In genomic region chr9:37896661-37897060, GRCm38 (mm10) we compare ENCODE assay signal across 27 mouse cellular contexts. TPM values are rescaled to one million over a fixed set of nuclear protein-coding genes. Genes with fewer than 3 reads are reported as not detected.
DNase-seq lines count a peak whose midpoint lies in the region; ATAC-seq and TF ChIP-seq lines count a peak whose summit lies in the region.
"Had no signal": no experiment of that assay in that cellular context is flagged by ENCODE, and none has a peak within 500 bp of the region (broad histone marks: within the 10 kb centered on the region; RNA-seq: fewer than 3 reads in every experiment).

Gene Olfr145 (plus strand): TSS chr9:37896724.

- intact Hi-C loops in heart, postnatal 25 days (cut with DNase I) = no loop called here

- no peak for TF ChIP-seq CTCF in midbrain, postnatal 0 days (IDR thresholded peaks at IDR 0.05)

- WGBS in midbrain, embryonic 10.5 days = 21% methylated on average over 2 of the region's 2 CpGs
- 12% methylated on average over 2 of the region's 2 CpGs for WGBS in midbrain, postnatal 0 days

- no peaks in the 10 kb centered on the region for H3K9me3 ChIP-seq in midbrain, embryonic 10.5 days (replicated peaks)
- no peaks in the 10 kb centered on the region for H3K9me3 ChIP-seq in midbrain, postnatal 0 days (ENCODE audit: low read length)
- H3K9me3 ChIP-seq: embryonic facial prominence, embryonic 15.5 days; forebrain, embryonic 10.5 days; G1E; heart, embryonic 13.5 days; hindbrain, embryonic 13.5 days; intestine, embryonic 15.5 days had no signal

- no peak within 1 kb of the TSS for H3K4me3 ChIP-seq in midbrain, embryonic 10.5 days
- no peak within 1 kb of the TSS for H3K4me3 ChIP-seq in midbrain, postnatal 0 days (ENCODE audit: low read depth, low read length)
- H3K4me3 ChIP-seq: embryonic facial prominence, embryonic 15.5 days; erythroblast, embryonic 14.5 days; forebrain, embryonic 10.5 days; gastrocnemius, adult 2 months; heart, embryonic 13.5 days; hindbrain, embryonic 13.5 days; intestine, embryonic 15.5 days had no signal

- no peak within 1 kb of the TSS for H3K4me2 ChIP-seq in midbrain, postnatal 0 days (ENCODE audit: low read depth, low read length, poor library complexity, severe bottlenecking)
- H3K4me2 ChIP-seq: embryonic facial prominence, embryonic 15.5 days; heart, embryonic 13.5 days; hindbrain, embryonic 13.5 days; intestine, embryonic 15.5 days had no signal

- peak; percentile 43 to 81 for DNase-seq in adrenal gland, adult (ENCODE audit: inconsistent age in 2 of 2, low spot score in 1 of 2)
- DNase-seq in adrenal gland, postnatal 4 days (ENCODE audit: low spot score in 2 of 2) = no peak
- DNase-seq in midbrain, embryonic 10.5 days (ENCODE audit: low spot score) = no peak
- DNase-seq in midbrain, postnatal 0 days (ENCODE audit: low spot score) = no peak
- DNase-seq in adrenal gland, adult 2 months = peak; percentile 64
- peak; percentile 4 for DNase-seq in adrenal gland, postnatal 25 days
- DNase-seq in heart, postnatal 25 days (ENCODE audit: low spot score) = no peak
- DNase-seq in lung, postnatal 4 days = no peak
- DNase-seq: B cell, adult 2 months; cerebellum, adult 8-10 months; cerebellum, postnatal 14 days; gastrocnemius, adult 2 months; gastrocnemius, postnatal 25 days; heart, postnatal 4 days; kidney, adult 18-20 months had no signal

- peaks cover 10% of the 10 kb centered on the region; the same call in 1 of the 2 replicates for H3K4me1 ChIP-seq in midbrain, embryonic 10.5 days
- H3K4me1 ChIP-seq in midbrain, postnatal 0 days (ENCODE audit: insufficient read depth, low read length) = no peaks in the 10 kb centered on the region
- H3K4me1 ChIP-seq: embryonic facial prominence, embryonic 15.5 days; forebrain, embryonic 10.5 days; heart, embryonic 13.5 days; hindbrain, embryonic 13.5 days; intestine, embryonic 15.5 days had no signal

- ATAC-seq in midbrain, postnatal 0 days (ENCODE audit: low FRiP score) = no peak
- ATAC-seq: CD4-positive, CD25-positive, alpha-beta regulatory T cell, adult 4 months; forebrain, embryonic 14.5 days; intestine, embryonic 15.5 days had no signal

- no peak within 1 kb of the TSS for H3K9ac ChIP-seq in midbrain, postnatal 0 days (replicated peaks; ENCODE audit: low read length, poor library complexity, severe bottlenecking)
- H3K9ac ChIP-seq: embryonic facial prominence, embryonic 15.5 days; heart, embryonic 13.5 days; hindbrain, embryonic 13.5 days; intestine, embryonic 15.5 days had no signal

- peak within 1 kb of the TSS; percentile 38 for H3K27ac ChIP-seq in midbrain, embryonic 10.5 days (replicated peaks)
- H3K27ac ChIP-seq in midbrain, postnatal 0 days (ENCODE audit: low read depth, low read length) = no peak within 1 kb of the TSS
- H3K27ac ChIP-seq: embryonic facial prominence, embryonic 15.5 days; forebrain, embryonic 10.5 days; gastrocnemius, adult 2 months; heart, embryonic 13.5 days; hindbrain, embryonic 13.5 days; intestine, embryonic 15.5 days had no signal

- no peaks in the 10 kb centered on the region for H3K36me3 ChIP-seq in midbrain, embryonic 10.5 days
- no peaks in the 10 kb centered on the region for H3K36me3 ChIP-seq in midbrain, postnatal 0 days (ENCODE audit: insufficient read depth, low read length)
- H3K36me3 ChIP-seq: embryonic facial prominence, embryonic 15.5 days; forebrain, embryonic 10.5 days; G1E; heart, embryonic 13.5 days; hindbrain, embryonic 13.5 days; intestine, embryonic 15.5 days had no signal

- H3K27me3 ChIP-seq in midbrain, embryonic 10.5 days (ENCODE audit: low read depth, poor library complexity, severe bottlenecking) = no peaks in the 10 kb centered on the region
- no peaks in the 10 kb centered on the region for H3K27me3 ChIP-seq in midbrain, postnatal 0 days (ENCODE audit: insufficient read depth, low read length)
- H3K27me3 ChIP-seq: embryonic facial prominence, embryonic 15.5 days; heart, embryonic 13.5 days; hindbrain, embryonic 13.5 days; intestine, embryonic 15.5 days had no signal

RNA-seq across cellular contexts. Expression of gene Olfr145, which starts in this region (rescaled TPM):
- total RNA-seq in adrenal gland, postnatal 4 days (2021) = not detected
- not detected in 2 replicates for polyA plus RNA-seq in midbrain, embryonic 10.5 days (2016; fragmentation: Nextera tagmentation; extraction: Ambion mirVana)
- not detected in 2 replicates for total RNA-seq in midbrain, postnatal 0 days (2014; rRNA removed)
- not detected in 2 replicates for polyA plus RNA-seq in midbrain, postnatal 0 days (2015; fragmentation: Nextera tagmentation; extraction: Ambion mirVana)
- not detected for total RNA-seq in adrenal gland, adult 2 months (2021)
- not detected in 2 replicates for polyA plus RNA-seq in adrenal gland, adult 2 months (2012; rRNA removed)
- not detected in 2 replicates for total RNA-seq in adrenal gland, postnatal 25 days (2021)
- total RNA-seq in heart, postnatal 25 days (2021) = not detected
- total RNA-seq: common myeloid progenitor, adult 5-6 weeks; gastrocnemius, adult 2 months; gastrocnemius, postnatal 25 days; granulocyte monocyte progenitor cell, adult 5-6 weeks; heart, postnatal 4 days had no signal
- polyA plus RNA-seq: CD4-positive, CD25-positive, alpha-beta regulatory T cell, adult 4 months; erythroblast, embryonic 14.5 days; forebrain, embryonic 10.5 days; forebrain, embryonic 14.5 days; G1E; heart, embryonic 13.5 days; heart, postnatal 0 days; hindbrain, embryonic 13.5 days; intestine, embryonic 15.5 days had no signal

Comparison
In these comparisons a context has a peak if more than half of its experiments do, and no peak if none do; other contexts are left out.
1. DNase-seq: peak in adrenal gland, adult (2 of 2); none in adrenal gland, postnatal 4 days (0 of 2), midbrain, embryonic 10.5 days (single experiment), midbrain, postnatal 0 days (single experiment), heart, postnatal 25 days (single experiment) and lung, postnatal 4 days (0 of 2).
2. Peak in DNase-seq in adrenal gland, adult 2 months; RNA of the gene not detected or under 1 TPM.
3. Peak in DNase-seq in adrenal gland, postnatal 25 days; RNA of the gene not detected or under 1 TPM.